Mouse (Mus musculus) thymus, postnatal 36 days (tissue): Measurements from ENCODE around the gene Sh3pxd2a.

ENCODE experiments used
- DNase-seq, 2 experiments: peaks; one replicate each; pipeline ENCODE4 v3.0.0; 2022; ENCODE audit warnings: mixed read lengths in 2 of 2

Gene Sh3pxd2a

DNA sequence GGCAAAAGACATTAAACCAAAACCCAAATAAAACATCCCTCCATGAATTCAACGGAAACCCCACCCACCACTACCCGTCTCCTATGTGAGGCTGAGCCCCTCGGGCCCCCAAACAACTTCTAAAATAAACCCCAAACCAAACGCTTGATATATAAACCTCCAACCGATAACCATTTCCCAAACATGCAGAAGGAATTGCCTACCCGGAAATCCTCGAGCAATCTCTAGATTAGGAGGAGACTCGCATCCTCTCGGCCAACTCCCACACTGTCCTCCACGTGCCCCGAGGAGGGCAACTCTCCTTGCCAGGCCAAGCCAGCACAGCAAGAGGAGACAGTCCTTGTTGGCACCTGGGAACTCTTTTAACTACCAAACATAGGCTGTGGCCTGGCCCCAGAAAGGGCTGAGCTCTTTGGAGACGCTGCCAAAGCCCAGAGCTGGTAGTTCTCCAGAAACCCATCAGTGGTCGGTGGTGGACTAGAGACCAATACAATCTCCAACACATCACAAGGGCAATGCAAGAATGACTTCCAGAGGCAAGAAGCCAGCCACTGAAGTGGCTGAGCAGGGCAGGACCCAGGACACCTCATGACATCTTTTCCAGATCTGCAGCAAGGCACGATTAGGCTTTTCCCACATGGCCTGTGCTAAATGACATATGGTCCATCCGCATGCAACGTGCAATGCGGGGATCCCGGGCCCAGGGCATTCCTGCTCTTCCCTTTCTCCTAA is 198.0 kb downstream of the Sh3pxd2a start:
- DNase-seq = no peak

DNA sequence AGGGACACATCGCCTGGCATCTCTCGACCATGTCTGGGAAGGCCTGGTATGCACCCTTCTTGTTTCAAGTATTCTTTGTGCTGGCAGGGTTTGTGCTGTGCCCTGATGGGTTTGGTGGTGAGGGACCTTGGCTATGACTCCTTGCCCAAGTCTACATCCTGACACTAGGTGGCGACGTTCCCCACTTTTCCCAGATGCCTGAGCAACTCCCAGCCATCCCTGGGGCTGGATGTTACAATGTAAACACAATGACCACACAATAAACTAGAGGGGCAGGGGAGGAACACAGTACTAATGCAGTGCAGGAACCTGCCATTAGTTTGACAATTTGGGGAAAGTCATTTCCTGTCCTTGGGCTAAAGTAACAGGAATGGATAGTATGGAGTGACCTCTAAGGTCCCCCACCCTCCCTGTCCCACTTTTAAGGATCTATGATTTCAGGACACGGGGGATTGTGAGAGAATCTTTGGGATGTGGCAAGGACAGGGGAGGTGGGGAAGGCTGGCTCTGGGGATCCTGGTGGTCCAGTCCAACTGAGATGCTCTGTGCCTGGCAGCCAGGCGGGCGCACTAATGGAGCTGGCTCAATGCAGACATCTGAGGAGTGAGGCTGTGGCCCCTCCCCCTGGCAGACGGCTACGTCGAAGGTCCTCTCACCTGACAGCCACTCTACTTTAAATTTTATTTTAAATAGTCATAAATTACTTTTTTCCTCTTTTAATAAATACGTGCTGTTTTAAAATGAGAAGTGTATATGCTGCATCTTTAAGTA is 199.7 kb downstream of the Sh3pxd2a start:
- peak; percentile 27 to 33 for DNase-seq

DNA sequence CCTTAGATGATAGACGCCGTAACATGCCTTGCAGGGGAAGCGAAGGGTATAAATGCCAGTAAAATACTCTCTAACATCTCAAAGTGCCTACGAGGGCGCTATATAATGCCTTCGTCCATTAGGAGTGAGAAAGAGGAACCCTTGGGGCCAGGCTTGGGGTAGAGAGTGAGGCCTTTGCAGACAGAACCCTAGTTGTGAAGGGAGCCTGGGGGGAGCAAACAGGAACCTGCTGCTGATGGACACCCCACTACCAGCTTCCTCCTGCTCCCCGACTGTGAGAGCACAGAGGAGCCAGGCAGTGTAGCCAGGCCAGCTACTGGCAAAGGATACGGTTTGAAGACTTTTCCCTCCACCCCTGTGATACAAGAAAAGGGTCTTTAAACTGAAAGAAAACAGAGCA is 200.6 kb downstream of the Sh3pxd2a start:
- DNase-seq = no peak

DNA sequence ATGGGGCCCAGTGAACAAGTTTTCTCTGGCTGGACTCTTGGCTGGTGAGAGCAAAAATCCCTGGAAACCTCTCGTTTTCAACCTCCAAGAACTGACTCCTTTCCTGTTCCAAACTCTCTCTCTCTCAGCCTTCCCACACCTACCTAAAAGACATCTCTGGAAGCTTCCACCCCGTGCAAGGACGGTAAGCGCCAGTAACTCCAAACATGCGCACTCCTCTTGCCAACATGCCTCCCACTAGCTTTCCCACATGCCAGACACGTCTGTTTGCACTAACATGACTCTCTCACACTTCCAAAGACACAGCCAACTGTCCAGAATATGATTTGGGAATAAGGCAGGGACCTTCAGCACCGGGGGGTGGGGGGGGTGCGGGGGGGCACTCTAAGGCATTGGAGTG is 203.0 kb downstream of the Sh3pxd2a start:
- DNase-seq = no peak

DNA sequence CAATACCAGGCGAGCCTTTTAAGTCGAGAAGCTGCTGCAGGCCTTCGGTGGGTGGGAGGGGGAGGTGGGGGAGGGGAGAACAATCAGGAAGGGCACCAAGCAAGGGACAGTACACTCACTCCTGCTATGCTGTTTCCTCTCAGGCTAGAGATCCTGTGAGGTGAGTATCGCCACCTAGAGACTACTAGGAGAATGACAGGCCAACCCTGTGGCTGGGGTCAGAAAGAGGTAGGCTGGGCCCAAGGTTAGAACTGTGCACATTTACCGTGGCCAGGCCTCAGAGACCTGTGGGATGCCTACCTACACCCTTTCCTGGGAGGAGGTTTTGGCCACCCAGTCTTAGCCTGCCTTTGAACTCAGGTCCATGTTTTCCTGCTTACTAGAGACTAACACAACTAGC is 204.6 kb downstream of the Sh3pxd2a start:
- peak; percentile 24 to 29 for DNase-seq

DNA sequence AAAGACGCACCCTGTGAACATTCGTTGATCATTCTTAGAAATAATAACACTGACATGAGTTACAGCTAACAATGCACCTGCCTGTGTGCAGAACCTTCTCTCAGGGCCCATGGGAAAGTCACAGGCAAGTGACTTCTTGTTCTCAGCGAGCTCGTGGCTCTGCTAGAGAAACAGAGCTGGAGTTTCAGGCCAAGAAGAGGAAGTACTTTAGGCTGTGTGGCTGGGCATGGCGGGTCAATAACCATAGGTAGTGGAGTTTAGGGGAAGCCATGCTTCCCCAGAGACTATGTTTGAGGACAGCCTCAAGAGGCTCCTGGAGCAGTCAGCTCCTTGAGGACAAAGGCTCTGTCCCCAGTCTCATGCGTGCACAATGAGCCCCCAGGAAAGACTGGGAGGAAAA is 208.3 kb downstream of the Sh3pxd2a start:
- DNase-seq = no peak

DNA sequence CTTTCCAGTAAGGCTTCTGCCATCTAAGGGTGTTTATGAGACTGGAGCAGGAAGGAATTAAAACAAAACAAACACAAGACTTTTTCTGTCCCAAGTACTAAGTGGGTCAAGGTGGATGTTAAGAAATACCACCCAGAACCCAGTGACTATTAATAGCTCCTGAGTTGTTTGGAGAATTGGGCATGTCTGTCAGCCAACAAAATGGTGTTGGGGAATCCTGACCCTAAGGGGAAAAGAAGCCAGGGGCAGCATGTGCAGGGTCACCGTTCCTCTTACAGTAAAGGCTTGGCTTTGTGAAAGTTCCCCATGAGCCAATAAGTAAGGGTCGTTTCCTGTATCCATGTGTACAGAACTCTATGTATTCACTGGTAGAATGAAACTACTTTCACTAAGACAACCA is 209.2 kb downstream of the Sh3pxd2a start:
- DNase-seq = no peak

DNA sequence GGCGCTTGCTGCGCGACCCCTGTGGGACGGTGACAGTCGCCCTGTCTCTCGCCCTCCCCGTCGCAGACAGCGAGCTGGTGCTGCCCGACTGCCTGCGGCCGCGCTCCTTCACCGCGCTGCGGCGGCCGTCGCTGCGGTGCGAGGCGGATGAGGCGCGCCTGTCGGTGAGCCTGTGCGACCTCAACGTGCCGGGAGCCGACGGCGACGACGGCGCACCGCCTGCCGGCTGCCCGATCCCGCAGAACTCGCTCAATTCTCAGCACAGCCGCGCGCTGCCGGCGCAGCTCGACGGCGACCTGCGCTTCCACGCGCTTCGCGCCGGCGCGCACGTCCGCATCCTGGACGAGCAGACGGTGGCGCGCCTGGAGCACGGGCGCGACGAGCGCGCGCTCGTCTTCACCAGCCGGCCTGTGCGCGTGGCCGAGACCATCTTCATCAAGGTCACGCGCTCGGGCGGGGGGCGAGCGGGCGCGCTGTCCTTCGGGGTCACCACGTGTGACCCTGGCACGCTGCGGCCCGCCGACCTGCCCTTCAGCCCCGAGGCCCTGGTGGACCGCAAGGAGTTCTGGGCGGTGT is 211.1 kb downstream of the Sh3pxd2a start:
- DNase-seq = no peak

DNA sequence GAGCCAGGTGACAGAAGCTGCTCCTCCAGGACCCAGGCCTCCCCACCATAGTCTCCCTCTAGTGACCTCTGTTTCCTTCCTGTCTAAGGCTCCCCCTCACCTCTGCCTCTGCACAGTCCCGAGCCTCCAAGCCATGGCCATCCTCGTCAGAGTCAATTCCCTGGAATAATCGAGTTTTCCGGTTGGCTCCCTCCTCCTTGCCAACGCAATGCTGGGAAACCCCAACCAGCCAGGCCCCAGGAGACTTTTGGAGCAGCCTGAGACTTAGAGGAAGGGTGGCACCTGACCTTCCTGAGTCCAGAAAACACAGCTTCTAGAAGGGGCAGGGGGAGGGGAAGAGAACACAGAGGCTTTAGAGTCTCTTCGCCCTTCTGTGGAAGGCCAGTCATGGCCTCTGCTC is 213.3 kb downstream of the Sh3pxd2a start:
- no peak for DNase-seq

DNA sequence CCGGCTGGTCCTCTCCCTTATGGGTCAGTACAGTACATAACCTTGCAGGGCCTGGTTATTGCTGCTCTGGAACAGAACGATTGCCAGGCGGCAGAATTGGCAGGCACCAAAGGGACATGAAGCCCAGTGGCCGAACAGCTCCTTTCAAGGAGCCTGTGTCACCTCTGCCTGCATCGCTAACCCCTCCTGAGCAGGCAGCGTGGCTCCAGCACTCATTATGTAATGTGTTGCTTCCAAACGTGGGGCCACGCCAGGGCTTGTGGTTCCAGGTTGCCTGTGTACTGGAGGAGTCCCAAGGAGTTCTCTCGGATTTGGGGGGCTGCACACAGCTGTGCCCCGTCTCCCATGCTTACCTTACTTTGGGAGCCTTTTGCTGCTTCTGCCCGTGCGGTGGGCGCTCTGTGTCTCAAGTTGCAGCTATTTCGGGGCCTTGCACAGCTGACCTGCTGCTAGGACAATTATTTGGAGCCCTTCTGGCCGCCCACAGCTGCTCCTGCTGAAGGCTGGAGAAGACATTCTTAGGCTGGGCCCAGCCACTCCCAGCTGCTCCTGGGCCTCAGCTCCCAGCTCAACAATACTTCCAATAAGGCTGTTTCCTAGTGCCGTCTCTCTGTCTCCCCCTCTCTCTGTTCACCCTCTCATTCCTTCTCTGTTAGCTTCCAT is 215.2 kb downstream of the Sh3pxd2a start:
- DNase-seq = no peak

DNA sequence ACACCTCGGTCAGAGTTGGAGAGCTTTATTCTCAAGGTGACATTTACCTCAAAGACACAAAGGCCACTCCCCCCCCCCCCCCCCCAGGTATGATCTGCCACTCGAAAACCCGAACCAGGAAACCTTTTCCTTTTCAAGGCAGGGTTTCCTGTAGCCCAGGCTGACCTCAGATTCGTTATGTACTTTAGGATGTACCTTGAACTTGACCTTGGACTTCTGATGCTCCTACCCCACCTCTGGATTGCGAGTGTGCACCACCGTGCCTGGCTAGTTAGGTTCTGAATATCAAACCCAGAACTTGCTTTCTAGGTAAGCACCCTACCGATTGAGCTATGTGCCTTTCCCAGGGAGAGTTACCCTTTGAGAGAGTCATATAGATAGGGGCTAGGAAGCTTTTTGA is 215.9 kb downstream of the Sh3pxd2a start:
- DNase-seq = no peak

DNA sequence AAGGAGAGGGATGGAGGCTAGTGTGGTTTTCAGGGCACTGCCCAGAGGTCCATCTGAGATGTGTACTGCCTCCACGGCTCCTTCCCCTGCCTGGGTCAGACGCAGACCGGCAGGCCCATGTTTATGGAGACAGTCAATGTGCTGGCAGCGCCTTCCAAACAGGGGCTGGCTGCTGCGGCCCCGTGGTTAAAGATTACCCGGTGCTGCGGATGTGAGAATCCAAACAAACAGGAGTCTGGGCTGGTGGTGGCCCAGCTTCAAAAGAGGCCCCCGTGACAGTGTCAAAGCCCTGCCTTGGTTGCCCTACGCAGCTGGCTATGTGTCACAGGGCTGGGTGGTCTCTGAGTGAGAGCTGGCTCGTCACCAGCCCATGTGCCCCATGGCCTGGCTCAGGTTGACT is 216.4 kb downstream of the Sh3pxd2a start:
- DNase-seq = no peak

DNA sequence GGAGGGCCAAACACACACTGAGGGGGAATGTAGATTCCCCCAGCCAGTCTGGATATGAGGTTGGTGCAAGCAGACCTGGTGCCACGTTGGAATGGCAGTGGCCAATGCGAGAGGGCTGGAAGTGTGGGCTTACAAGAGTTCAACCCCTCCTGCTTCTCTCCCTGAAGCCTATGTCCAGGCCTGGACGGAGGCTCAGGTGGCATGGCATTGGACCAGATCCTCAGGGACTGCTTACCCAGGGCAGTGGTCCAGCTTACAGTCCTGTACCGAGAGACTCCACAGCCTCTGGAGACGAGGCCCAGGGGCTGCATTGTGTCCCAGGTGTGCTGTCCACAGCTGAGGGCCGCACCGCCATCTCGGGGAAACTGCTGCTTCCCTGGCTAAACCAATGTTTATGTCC is 218.7 kb downstream of the Sh3pxd2a start:
- DNase-seq = no peak

DNA sequence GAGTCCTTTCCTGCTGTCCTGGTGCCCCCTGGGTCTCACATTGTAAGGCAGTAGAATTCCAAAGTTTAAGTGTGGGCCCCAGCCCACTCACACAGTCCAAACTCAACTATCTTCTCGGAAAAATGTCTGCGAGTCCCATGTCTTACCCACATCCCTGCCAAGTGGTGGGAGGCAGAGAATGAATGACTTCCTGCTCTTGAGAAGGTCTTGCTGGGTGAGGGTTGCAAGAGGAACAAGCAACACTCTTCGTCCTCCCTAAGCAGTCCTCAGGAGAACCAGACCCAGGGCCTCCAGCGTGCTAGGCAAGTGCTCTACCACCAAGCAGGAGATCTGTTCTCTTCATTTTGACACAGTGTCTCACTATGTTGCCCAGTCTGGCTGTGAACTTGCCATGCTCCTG is 222.0 kb downstream of the Sh3pxd2a start:
- DNase-seq = no peak

DNA sequence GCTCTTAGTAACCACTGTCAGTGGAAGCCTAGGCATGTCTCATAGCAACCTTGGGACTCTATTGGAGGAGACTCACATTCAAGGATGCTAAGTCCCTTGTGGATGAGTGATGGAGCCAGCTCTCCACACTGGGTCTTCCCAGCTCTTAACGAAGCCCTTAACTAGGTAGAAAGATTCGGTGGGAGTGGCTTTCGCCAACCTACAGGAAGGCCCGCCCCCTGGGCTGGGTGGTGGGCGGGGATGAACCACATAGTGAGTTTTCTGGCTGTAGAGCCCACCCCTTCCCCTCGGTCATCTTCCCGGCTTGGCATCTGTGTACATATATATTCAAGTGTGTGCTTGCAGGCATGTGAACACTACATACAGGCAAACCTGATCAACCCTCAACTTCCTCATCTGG is 223.2 kb downstream of the Sh3pxd2a start:
- no peak for DNase-seq

DNA sequence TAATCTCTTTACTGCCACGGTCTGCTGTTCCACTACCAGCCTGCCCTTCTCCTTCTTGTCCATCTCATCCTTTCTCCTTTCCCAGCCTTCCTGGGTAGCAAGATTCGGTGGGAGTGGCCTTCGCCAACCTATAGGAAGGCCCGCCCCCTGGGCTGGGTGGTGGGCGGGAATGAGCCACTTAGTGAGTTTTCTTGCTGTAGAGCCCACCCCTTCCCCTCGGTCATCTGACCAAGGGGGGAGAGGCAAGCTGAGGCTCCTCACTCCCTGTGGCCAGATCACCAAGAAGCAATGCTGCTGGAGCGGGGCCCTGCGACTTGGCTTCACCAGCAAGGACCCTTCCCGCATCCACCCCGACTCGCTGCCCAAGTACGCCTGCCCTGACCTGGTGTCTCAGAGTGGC is 224.1 kb downstream of the Sh3pxd2a start:
- no peak for DNase-seq

DNA sequence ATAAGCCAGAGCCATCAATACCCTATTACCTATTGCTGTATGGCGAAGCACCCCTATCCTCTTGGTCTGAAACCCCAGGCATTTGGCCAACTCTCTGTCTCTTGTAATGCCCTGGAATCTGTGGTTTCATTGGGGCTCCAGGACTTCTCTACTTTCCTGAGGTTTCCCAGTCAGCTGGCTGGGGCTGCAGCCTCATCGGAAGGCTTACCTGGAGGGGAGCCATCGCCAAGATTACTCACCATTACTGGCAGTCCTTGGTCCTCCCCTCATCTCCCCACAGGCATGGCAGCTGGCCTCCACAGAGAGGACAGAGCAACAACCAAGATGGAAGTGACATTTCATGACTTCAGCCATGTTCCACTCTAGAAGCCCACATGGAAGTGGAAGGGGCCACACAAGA is 231.1 kb downstream of the Sh3pxd2a start:
- DNase-seq = no peak

DNA sequence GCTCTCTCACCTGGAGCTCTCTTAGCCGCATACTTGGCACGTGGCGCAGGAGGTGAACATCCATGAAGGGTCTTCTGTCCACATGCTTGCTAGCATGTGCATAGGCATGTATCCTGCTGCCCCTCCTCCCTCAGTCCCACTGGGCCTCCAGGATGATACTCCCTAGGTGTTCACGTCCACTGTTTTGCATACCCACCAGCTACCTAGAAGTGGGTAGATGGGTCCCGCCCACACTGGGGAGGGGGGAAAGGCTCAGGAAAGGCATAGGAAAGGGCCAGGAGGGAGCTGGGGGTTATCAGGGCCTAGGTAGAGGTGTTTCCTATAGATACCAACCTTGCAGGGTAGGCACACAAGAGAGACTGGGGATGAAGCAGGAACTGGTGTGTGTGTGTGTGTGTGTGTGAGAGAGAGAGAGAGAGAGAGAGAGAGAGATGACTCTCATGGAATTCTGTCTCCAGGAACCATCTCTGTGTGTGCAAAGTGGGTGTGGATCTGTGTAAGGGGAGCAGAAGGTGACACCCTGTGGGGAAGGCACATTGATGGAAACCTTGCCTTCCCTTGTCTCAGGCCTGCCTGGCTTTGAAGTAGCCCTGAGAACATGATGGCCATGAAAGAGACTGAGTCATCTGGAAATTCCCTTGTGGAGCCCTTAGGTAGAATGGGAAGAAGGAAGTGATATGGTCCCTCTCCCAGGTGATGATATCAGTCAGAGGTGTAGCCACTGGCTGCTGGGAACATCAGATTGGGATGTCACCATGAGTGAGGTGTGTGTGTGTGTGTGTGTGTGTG is 231.9 kb downstream of the Sh3pxd2a start:
- no peak for DNase-seq

DNA sequence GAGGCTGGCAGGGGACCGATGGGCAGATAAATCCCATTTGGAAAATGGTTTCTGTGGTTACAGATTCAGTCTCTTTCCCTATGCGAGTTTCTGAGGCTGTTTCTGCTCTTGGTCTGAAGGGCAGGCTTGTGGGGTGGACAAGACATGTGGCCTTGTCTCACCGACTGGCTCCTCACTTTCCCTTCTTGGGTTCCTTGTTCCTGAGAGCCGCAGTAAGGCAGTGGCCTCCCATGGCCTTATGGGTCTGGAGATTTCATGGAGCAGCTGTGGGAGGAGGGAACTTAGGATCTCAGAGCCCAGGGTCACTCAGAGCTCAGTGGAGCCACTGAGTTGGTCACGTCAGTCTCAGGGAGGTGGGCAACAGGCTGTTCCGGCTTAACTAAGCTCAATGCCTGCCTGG is 232.8 kb downstream of the Sh3pxd2a start:
- no peak for DNase-seq

DNA sequence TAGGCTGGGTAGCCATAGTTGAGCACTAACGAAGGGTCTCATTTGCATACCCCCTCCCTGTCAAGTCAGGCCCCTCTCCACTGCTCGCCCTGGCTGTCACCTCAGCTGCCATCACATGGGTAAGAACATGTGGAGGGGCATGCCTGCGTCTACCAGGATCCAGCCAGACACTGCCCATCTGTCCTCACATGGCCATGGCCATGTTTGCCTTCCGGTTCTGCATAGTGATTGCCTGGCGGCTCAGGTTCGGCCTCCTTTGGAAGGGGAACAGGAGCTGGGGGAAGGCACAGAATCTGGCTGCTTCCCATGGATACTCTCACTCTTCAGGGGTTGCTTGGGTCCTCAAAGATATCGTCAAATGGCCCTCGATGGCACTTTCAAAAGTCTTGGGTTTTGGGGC is 233.5 kb downstream of the Sh3pxd2a start:
- no peak for DNase-seq

DNA sequence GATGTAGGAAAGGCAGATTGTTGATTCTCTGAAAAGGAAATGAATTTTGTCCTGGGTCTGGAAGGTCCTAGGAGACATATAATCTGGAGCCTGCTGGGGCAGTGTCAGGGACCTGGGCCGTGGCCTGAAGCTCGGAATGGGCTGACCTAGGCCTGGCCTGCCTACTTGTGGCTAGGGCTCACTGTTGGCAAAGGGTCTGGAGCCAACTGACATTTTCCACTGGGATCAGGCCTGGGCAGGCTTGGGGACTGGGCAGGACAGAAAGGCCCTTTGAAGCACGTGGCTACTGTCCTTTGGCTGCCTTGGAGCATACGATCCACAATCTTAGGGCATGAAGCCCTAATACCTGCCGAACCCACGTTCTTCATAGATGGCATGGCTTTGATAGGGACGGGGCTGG is 234.1 kb downstream of the Sh3pxd2a start:
- DNase-seq = no peak

DNA sequence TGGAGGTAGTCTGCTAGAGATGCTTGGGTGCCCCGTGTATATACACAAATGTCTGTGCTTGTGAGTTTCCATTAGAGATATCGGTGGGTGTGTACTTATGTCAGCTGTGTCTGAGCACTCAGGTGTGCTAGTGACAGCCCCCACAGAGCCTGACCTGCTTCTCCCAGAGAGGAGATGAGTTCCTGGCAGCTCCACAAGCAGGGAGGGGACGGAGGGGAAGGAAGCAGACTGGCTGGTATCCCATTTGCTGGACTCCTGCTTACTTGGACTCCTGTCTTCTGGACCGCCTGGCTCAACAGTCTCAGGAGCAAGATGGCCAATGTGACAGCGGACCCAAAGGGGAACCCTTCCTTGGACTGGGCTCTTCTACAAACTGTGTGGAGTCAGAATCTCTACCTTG is 234.7 kb downstream of the Sh3pxd2a start:
- DNase-seq = no peak

DNA sequence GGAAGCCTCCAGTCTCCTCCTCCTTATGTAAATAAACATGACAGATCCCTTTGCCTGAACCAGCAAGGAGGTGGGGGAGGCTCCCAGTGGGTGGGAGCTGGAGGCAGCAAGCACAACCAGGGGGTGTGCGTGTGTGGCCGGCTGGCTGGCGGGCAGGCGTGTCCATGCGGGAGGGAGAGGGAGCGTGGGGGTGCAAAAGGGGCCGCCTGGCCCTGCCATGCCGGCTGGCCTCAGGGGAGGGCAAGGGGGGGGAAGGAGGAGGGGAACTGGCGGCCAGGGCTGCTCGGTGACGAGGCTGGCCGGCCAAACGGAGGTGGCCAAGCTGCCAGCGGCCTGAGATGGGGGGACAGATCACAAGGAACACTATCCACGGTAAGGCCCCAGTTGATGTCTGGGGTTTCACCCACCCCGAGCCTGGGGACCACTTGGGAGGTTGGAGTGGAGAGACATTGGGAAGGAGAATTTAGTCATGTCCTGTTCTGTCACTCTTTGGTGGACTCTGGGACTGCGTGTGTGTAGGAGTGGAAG is 235.4 kb downstream of the Sh3pxd2a start:
- no peak for DNase-seq
